Mouse (Mus musculus) CH12.LX (cell line): ENCODE data around the gene Gm10959. TPM values are rescaled to one million over a fixed set of nuclear protein-coding genes. Genes with fewer than 3 reads are reported as not detected.

Source experiments
- DNase-seq: peaks from one replicate; pipeline ENCODE4 v3.0.0-alpha.2; 2013; ENCODE audit errors: extremely low read depth
- H3K27ac ChIP-seq: 2 replicates; pipeline ENCODE4 v1.5.1; 2012; ENCODE audit warnings: low read depth, mild to moderate bottlenecking, control low read depth, moderate library complexity; ENCODE audit not compliant: insufficient read depth
- H3K27me3 ChIP-seq: replicated peaks from 2 replicates; pipeline ENCODE3; 2012; ENCODE audit warnings: inconsistent platforms
- H3K36me3 ChIP-seq, 2 experiments: replicated peaks in 1 of 2; 2 replicates each; pipeline versions ENCODE3 to v1.6.1; 2012; ENCODE audit warnings: inconsistent platforms in 1 of 2, low read length in 1 of 2, mild to moderate bottlenecking in 1 of 2, mixed read lengths in 1 of 2, moderate library complexity in 1 of 2; ENCODE audit not compliant: control insufficient read depth in 1 of 2, insufficient read depth in 1 of 2
- H3K4me1 ChIP-seq, 2 experiments: 2 replicates each; pipeline ENCODE4 v1.6.1; 2012; ENCODE audit warnings: inconsistent platforms in 1 of 2, moderate library complexity in 1 of 2; ENCODE audit not compliant: insufficient read depth in 2 of 2, control insufficient read depth in 1 of 2
- H3K4me2 ChIP-seq: 2 replicates; pipeline ENCODE4 v1.6.1; 2012; ENCODE audit warnings: low read depth, mild to moderate bottlenecking, control low read depth; ENCODE audit not compliant: poor library complexity, insufficient read depth, severe bottlenecking
- H3K4me3 ChIP-seq, 3 experiments: fragments of 150-350 bp in 1 of 3; sonication (generic) in 1 of 3; replicated peaks in 1 of 3; 2 replicates each; pipeline versions ENCODE3 to v1.5.1; 2011 to 2012; ENCODE audit warnings: low read depth in 2 of 3, low read length in 2 of 3, mild to moderate bottlenecking in 2 of 3, moderate library complexity in 2 of 3, control low read depth in 1 of 3, improper control_type of control experiment in 1 of 3, inconsistent platforms in 1 of 3, mixed read lengths in 1 of 3; ENCODE audit not compliant: poor library complexity in 1 of 3
- H3K79me2 ChIP-seq: replicated peaks from 2 replicates; pipeline ENCODE4 v1.6.1; 2012; ENCODE audit warnings: mild to moderate bottlenecking, moderate library complexity; ENCODE audit not compliant: control insufficient read depth, poor library complexity, insufficient read depth, severe bottlenecking; ENCODE audit errors: extremely low read depth
- H3K9ac ChIP-seq: 2 replicates; pipeline ENCODE4 v1.6.1; 2012; ENCODE audit warnings: low read depth, mild to moderate bottlenecking, control low read depth, moderate library complexity; ENCODE audit not compliant: insufficient read depth
- H3K9me3 ChIP-seq: replicated peaks from 2 replicates; pipeline ENCODE3; 2012; ENCODE audit warnings: low read length, inconsistent platforms, mixed read lengths
- BHLHE40 ChIP-seq: IDR thresholded peaks from 2 replicates; pipeline ENCODE4 v1.6.1; 2011; ENCODE audit warnings: mild to moderate bottlenecking, low read depth, low read length, improper control_type of control experiment
- CHD1 ChIP-seq: IDR thresholded peaks from 2 replicates; pipeline ENCODE4 v1.6.1; 2012; ENCODE audit warnings: low read depth, low read length, improper control_type of control experiment, inconsistent platforms
- CHD2 ChIP-seq: IDR thresholded peaks from 2 replicates; pipeline ENCODE4 v1.6.1; 2011; ENCODE audit warnings: low read length, improper control_type of control experiment
- CTCF ChIP-seq, 2 experiments: IDR thresholded peaks in 1 of 2; conservative IDR thresholded peaks in 1 of 2; 2 replicates each; pipeline ENCODE4 v1.5.1; 2011 to 2012; ENCODE audit warnings: low read depth in 2 of 2, low read length in 2 of 2, improper control_type of control experiment in 1 of 2, inconsistent platforms in 1 of 2, mild to moderate bottlenecking in 1 of 2, moderate library complexity in 1 of 2
- E2F4 ChIP-seq: IDR thresholded peaks from 2 replicates; pipeline ENCODE4 v1.6.1; 2011; ENCODE audit warnings: low read depth, low read length, improper control_type of control experiment; ENCODE audit not compliant: insufficient replicate concordance
- ELF1 ChIP-seq: IDR thresholded peaks from 2 replicates; pipeline ENCODE4 v1.6.1; 2014; ENCODE audit warnings: low read depth, mild to moderate bottlenecking, inconsistent platforms, low read length, improper control_type of control experiment
- ETS1 ChIP-seq: conservative IDR thresholded peaks from 2 replicates; pipeline ENCODE4 v1.6.1; 2012; ENCODE audit warnings: low read depth, mild to moderate bottlenecking, inconsistent platforms, low read length, improper control_type of control experiment, moderate library complexity
- GABPA ChIP-seq: IDR thresholded peaks from 2 replicates; pipeline ENCODE4 v1.6.1; 2012; ENCODE audit warnings: low read depth, low read length, improper control_type of control experiment, inconsistent platforms; ENCODE audit not compliant: insufficient replicate concordance
- HCFC1 ChIP-seq: IDR thresholded peaks from 2 replicates; pipeline ENCODE4 v1.6.1; 2012; ENCODE audit warnings: low read depth, mild to moderate bottlenecking, inconsistent platforms, low read length, improper control_type of control experiment
- IRF4 ChIP-seq: IDR thresholded peaks from 2 replicates; pipeline ENCODE4 v1.6.1; 2014; ENCODE audit warnings: low read depth, mild to moderate bottlenecking, inconsistent platforms, low read length, improper control_type of control experiment
- JUN ChIP-seq: IDR thresholded peaks from 2 replicates; pipeline ENCODE4 v1.6.1; 2011; ENCODE audit warnings: low read depth, mild to moderate bottlenecking, low read length, improper control_type of control experiment, moderate library complexity; ENCODE audit not compliant: insufficient read depth
- JUND ChIP-seq: conservative IDR thresholded peaks from 2 replicates; pipeline ENCODE4 v1.6.1; 2011; ENCODE audit warnings: low read depth, low read length, improper control_type of control experiment
- KAT2A ChIP-seq: IDR thresholded peaks from 2 replicates; pipeline ENCODE4 v1.6.1; 2012; ENCODE audit warnings: low read length, improper control_type of control experiment, inconsistent platforms; ENCODE audit not compliant: insufficient replicate concordance
- MAFK ChIP-seq: IDR thresholded peaks from 2 replicates; pipeline ENCODE4 v1.6.1; 2011; ENCODE audit warnings: low read length, improper control_type of control experiment; ENCODE audit not compliant: insufficient replicate concordance
- MAX ChIP-seq: IDR thresholded peaks from 2 replicates; pipeline ENCODE4 v1.6.1; 2011; ENCODE audit warnings: low read length, improper control_type of control experiment
- MAZ ChIP-seq: IDR thresholded peaks from 2 replicates; pipeline ENCODE4 v1.6.1; 2012; ENCODE audit warnings: low read depth, mild to moderate bottlenecking, inconsistent platforms, low read length, improper control_type of control experiment, moderate library complexity
- MEF2A ChIP-seq: IDR thresholded peaks from 2 replicates; pipeline ENCODE4 v1.6.1; 2014; ENCODE audit warnings: low read depth, mild to moderate bottlenecking, inconsistent platforms, low read length, improper control_type of control experiment, borderline replicate concordance
- MXI1 ChIP-seq: IDR thresholded peaks from 2 replicates; pipeline ENCODE4 v1.6.1; 2011; ENCODE audit warnings: mild to moderate bottlenecking, low read depth, low read length, improper control_type of control experiment
- MYC ChIP-seq: IDR thresholded peaks from 2 replicates; pipeline ENCODE4 v1.6.1; 2011; ENCODE audit warnings: low read depth, mild to moderate bottlenecking, improper control_type of control experiment, low read length
- NELFE ChIP-seq: IDR thresholded peaks from 2 replicates; pipeline ENCODE4 v1.6.1; 2011; ENCODE audit warnings: low read depth, low read length, improper control_type of control experiment
- NRF1 ChIP-seq: IDR thresholded peaks from 2 replicates; pipeline ENCODE4 v1.6.1; 2014; ENCODE audit warnings: low read depth, mild to moderate bottlenecking, inconsistent platforms, low read length, improper control_type of control experiment, moderate library complexity
- PAX5 ChIP-seq: IDR thresholded peaks from 2 replicates; pipeline ENCODE4 v1.6.1; 2012; ENCODE audit warnings: low read length, inconsistent platforms, mixed read lengths
- POLR2A ChIP-seq: IDR thresholded peaks from 2 replicates; pipeline ENCODE4 v1.6.1; 2011; ENCODE audit warnings: low read depth, mild to moderate bottlenecking, improper control_type of control experiment, low read length
- POLR2AphosphoS2 ChIP-seq: IDR thresholded peaks from 2 replicates; pipeline ENCODE4 v1.6.1; 2011; ENCODE audit warnings: low read depth, low read length, improper control_type of control experiment
- RAD21 ChIP-seq: IDR thresholded peaks from 2 replicates; pipeline ENCODE4 v1.6.1; 2011; ENCODE audit warnings: low read depth, mild to moderate bottlenecking, low read length, improper control_type of control experiment, moderate library complexity
- RCOR1 ChIP-seq: conservative IDR thresholded peaks from 2 replicates; pipeline ENCODE4 v1.6.1; 2012; ENCODE audit warnings: low read depth, mild to moderate bottlenecking, inconsistent platforms, low read length, improper control_type of control experiment
- SIN3A ChIP-seq: IDR thresholded peaks from 2 replicates; pipeline ENCODE4 v1.6.1; 2012; ENCODE audit warnings: low read length, improper control_type of control experiment, inconsistent platforms
- SMC3 ChIP-seq: IDR thresholded peaks from 2 replicates; pipeline ENCODE4 v1.6.1; 2011; ENCODE audit warnings: low read depth, low read length, improper control_type of control experiment
- TBP ChIP-seq: conservative IDR thresholded peaks from 2 replicates; pipeline ENCODE4 v1.6.1; 2011; ENCODE audit warnings: low read depth, low read length, improper control_type of control experiment
- TCF12 ChIP-seq: IDR thresholded peaks from 2 replicates; pipeline ENCODE4 v1.6.1; 2014; ENCODE audit warnings: low read depth, mild to moderate bottlenecking, inconsistent platforms, low read length, improper control_type of control experiment
- UBTF ChIP-seq: IDR thresholded peaks from 2 replicates; pipeline ENCODE4 v1.6.1; 2012; ENCODE audit warnings: low read depth, mild to moderate bottlenecking, inconsistent platforms, low read length, improper control_type of control experiment, moderate library complexity
- USF1 ChIP-seq: IDR thresholded peaks from 2 replicates; pipeline ENCODE4 v1.6.1; 2014; ENCODE audit warnings: low read depth, mild to moderate bottlenecking, inconsistent platforms, low read length, improper control_type of control experiment
- USF2 ChIP-seq: conservative IDR thresholded peaks from 2 replicates; pipeline ENCODE4 v1.6.1; 2011; ENCODE audit warnings: low read depth, low read length, improper control_type of control experiment
- ZC3H11A ChIP-seq: IDR thresholded peaks from 2 replicates; pipeline ENCODE4 v1.6.1; 2012; ENCODE audit warnings: low read depth, mild to moderate bottlenecking, inconsistent platforms, low read length, improper control_type of control experiment
- ZKSCAN1 ChIP-seq: IDR thresholded peaks from 2 replicates; pipeline ENCODE4 v1.6.1; 2012; ENCODE audit warnings: low read depth, inconsistent platforms, low read length, improper control_type of control experiment, borderline replicate concordance
- ZMIZ1 ChIP-seq: IDR thresholded peaks from 2 replicates; pipeline ENCODE4 v1.6.1; 2012; ENCODE audit warnings: low read depth, mild to moderate bottlenecking, inconsistent platforms, low read length, improper control_type of control experiment
- ZNF384 ChIP-seq: IDR thresholded peaks from 2 replicates; pipeline ENCODE4 v1.6.1; 2012; ENCODE audit warnings: low read depth, low read length, improper control_type of control experiment, inconsistent platforms
- dilution Hi-C: fragments of 300-500 bp; cut with MboI; formaldehyde crosslinking; loops from 2 replicates; pipeline ENCODE4 v1.14.3; 2020; ENCODE audit warnings: low sequenced_read_pairs; ENCODE audit not compliant: extremely low pct_unique_long_range_greater_than_20kb, extremely low pct_ligation_motif_present
- in situ Hi-C: fragments of 300-500 bp; cut with MboI; formaldehyde crosslinking; loops from 3 replicates; pipeline ENCODE4 v1.14.3; 2019; ENCODE audit warnings: low sequenced_read_pairs, low pct_ligation_motif_present, low pct_unique_long_range_greater_than_20kb, mixed read lengths
- polyA plus RNA-seq: library from polyadenylated mRNA; unstranded; fragments of >175 nt; gene quantifications from 2 replicates; pipeline ENCODE4 v1.2.1, GENCODE M21; 2012; ENCODE audit warnings: low read depth; ENCODE audit not compliant: insufficient read length
- total RNA-seq, 2 experiments: library from RNA; depleted of rRNA; stranded (reverse); fragments of 300-350 nt in 1 of 2; fragments of >200 nt in 1 of 2; gene quantifications; 2 replicates each; pipeline ENCODE4 v1.2.3; 2012 to 2014

Gm10959 gene
- total and polyA plus RNA-seq, 3 experiments, result not detected

GRCm38 (mm10) chr3:122924009-122924914 is 5.1 kb upstream of the Gm10959 start, which contains the start of gene 1810037I17Rik:
Gene 1810037I17Rik (plus strand): TSS chr3:122924203.
- peak within 1 kb of the TSS; percentile 67 for H3K4me2 ChIP-seq
- dilution Hi-C loops, result no loop called here
- H3K27ac ChIP-seq, result peak within 1 kb of the TSS; percentile 2; the same call in 1 of the 2 replicates
- peaks cover 11% of the 10 kb centered on the region for H3K79me2 ChIP-seq
- peak; percentile 83 for DNase-seq
- no peaks in the 10 kb centered on the region for H3K27me3 ChIP-seq
- H3K36me3 ChIP-seq, result peaks cover 0 to 13% of the 10 kb centered on the region in 2 experiments
- H3K4me3 ChIP-seq, result peak within 1 kb of the TSS; percentile 62 to 89 (median 71)
- no peaks in the 10 kb centered on the region for H3K9me3 ChIP-seq
- H3K4me1 ChIP-seq, result peaks cover 8 to 32% of the 10 kb centered on the region in 2 experiments
- peak within 1 kb of the TSS; percentile 72 for H3K9ac ChIP-seq
- in situ Hi-C loops, result loop anchor here (25.0 kb wide), 2 partner anchors 287 to 637 kb away; partner anchors contain the start of gene Bcar3
- TF ChIP-seq MXI1, result peak; percentile 68
- no peak for TF ChIP-seq BHLHE40
- no peak for TF ChIP-seq USF1
- TF ChIP-seq KAT2A, result no peak
- TF ChIP-seq RCOR1, result peak; percentile 52; the same call in 1 of the 2 replicates
- TF ChIP-seq JUND, result no peak
- TF ChIP-seq CTCF (conservative IDR thresholded peaks at IDR 0.05 in 1 of 2, IDR thresholded peaks at IDR 0.05 in 1 of 2; ENCODE audit: low read depth in 2 of 2, low read length in 2 of 2), result peak in 1 of 2 experiments; percentile 33; a peak in 1 of 4 replicates
- TF ChIP-seq HCFC1, result peak; percentile 56
- TF ChIP-seq ETS1, result no peak; the same call in 1 of the 2 replicates
- peak; percentile 91 for TF ChIP-seq UBTF
- no peak; the same call in 1 of the 2 replicates for TF ChIP-seq CHD1
- TF ChIP-seq POLR2A, result peak; percentile 85
- no peak for TF ChIP-seq MAFK
- no peak for TF ChIP-seq ZC3H11A
- peak; percentile 42; the same call in 1 of the 2 replicates for TF ChIP-seq CHD2
- no peak for TF ChIP-seq MEF2A
- TF ChIP-seq TBP, result 0 out of 2 replicates have a peak, but pooled peaks have one; percentile 31
- no peak for TF ChIP-seq PAX5
- TF ChIP-seq ZMIZ1, result no peak
- no peak for TF ChIP-seq GABPA
- TF ChIP-seq POLR2AphosphoS2, result 0 out of 2 replicates have a peak, but pooled peaks have one; percentile 48
- TF ChIP-seq MAZ, result peak; percentile 51; the same call in 1 of the 2 replicates
- peak; percentile 69 for TF ChIP-seq NELFE
- TF ChIP-seq TCF12, result peak; percentile 64; the same call in 1 of the 2 replicates
- TF ChIP-seq NRF1, result peak; percentile 92
- no peak for TF ChIP-seq ZNF384
- TF ChIP-seq ZKSCAN1, result no peak
- no peak for TF ChIP-seq SMC3
- peak; percentile 58 for TF ChIP-seq IRF4
- TF ChIP-seq USF2, result no peak
- TF ChIP-seq ELF1, result peak; percentile 77
- TF ChIP-seq JUN, result no peak
- peak; percentile 93 for TF ChIP-seq SIN3A
- TF ChIP-seq MAX, result peak; percentile 54
- TF ChIP-seq E2F4, result 0 out of 2 replicates have a peak, but pooled peaks have one; percentile 61
- TF ChIP-seq MYC, result no peak
- no peak for TF ChIP-seq RAD21
